Mouse (Mus musculus) heart, postnatal 0 days (tissue): Measurements from ENCODE around the gene Slc25a39.

ENCODE experiments used
- CTCF ChIP-seq: IDR thresholded peaks from 2 replicates; pipeline ENCODE4 v1.5.1; 2016; ENCODE audit warnings: antibody characterized with exemption, control low read depth, low read depth
- EP300 ChIP-seq: IDR thresholded peaks from 2 replicates; pipeline ENCODE4 v1.6.1; 2016; ENCODE audit warnings: antibody characterized with exemption, low read depth

DNA sequence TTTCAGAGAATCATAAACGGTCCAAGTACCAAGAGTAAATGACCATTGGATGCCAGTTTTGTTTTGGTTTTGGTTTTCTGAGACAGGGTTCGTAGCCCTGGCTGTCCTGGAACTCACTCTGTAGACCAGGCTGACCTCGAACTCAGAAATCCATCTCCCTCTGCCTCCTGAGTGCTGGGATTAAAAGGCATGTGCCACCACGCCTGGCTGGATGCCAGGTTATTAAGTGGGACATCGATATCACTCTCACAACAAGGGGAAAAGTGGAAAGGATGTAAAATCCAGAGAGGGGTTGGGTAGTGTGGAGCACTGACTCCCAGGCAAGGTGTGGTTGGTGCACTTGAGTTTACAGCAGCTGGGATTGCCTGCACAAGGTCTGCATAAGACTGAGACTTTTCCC lies 27.7 kb downstream of the Slc25a39 start:
- no peak for TF ChIP-seq CTCF
- no peak for TF ChIP-seq EP300
